Mouse (Mus musculus) heart, embryonic 14.5 days (tissue): ENCODE results near the gene C9. TPM values are rescaled to one million over a fixed set of nuclear protein-coding genes. Genes with fewer than 3 reads are reported as not detected.
A peak's percentile ranks its signal among the peaks of the same experiment; 100 is the strongest.

ENCODE experiments used
- ATAC-seq: fragments of 200-750 bp; cut with Nextera tagmentation; 2 replicates; pipeline ENCODE4 v1.8.0; 2017; ENCODE audit warnings: low read depth, moderate TSS enrichment; ENCODE audit not compliant: insufficient number of reproducible peaks, insufficient read depth, low FRiP score
- H3K27ac ChIP-seq, 2 experiments: fragments of 200-500 bp in 1 of 2; fragments of 300-500 bp in 1 of 2; sonication (generic) in 1 of 2; replicated peaks in 1 of 2; 2 replicates each; pipeline ENCODE4 v1.5.1; 2012 to 2014; ENCODE audit warnings: low read depth in 2 of 2, low read length in 2 of 2, control low read depth in 1 of 2, mild to moderate bottlenecking in 1 of 2, mixed read lengths in 1 of 2; ENCODE audit not compliant: control insufficient read depth in 1 of 2, insufficient read depth in 1 of 2
- H3K27me3 ChIP-seq: fragments of 300-500 bp; sonication (generic); 2 replicates; pipeline ENCODE4 v1.6.1; 2014; ENCODE audit warnings: mild to moderate bottlenecking, low read length, control low read depth; ENCODE audit not compliant: control insufficient read depth, insufficient read depth
- H3K36me3 ChIP-seq: fragments of 300-500 bp; sonication (generic); 2 replicates; pipeline ENCODE4 v1.6.1; 2014; ENCODE audit warnings: mild to moderate bottlenecking, control low read depth, low read length, mixed read lengths; ENCODE audit not compliant: control insufficient read depth, insufficient read depth
- H3K4me1 ChIP-seq, 2 experiments: fragments of 200-500 bp in 1 of 2; fragments of 300-500 bp in 1 of 2; sonication (generic) in 1 of 2; 2 replicates each; pipeline ENCODE4 v1.6.1; 2012 to 2014; ENCODE audit warnings: low read length in 2 of 2, control low read depth in 1 of 2, mixed read lengths in 1 of 2; ENCODE audit not compliant: control insufficient read depth in 2 of 2, insufficient read depth in 2 of 2
- H3K4me2 ChIP-seq: fragments of 300-500 bp; sonication (generic); 2 replicates; pipeline ENCODE4 v1.6.1; 2014; ENCODE audit warnings: mild to moderate bottlenecking, low read length
- H3K4me3 ChIP-seq, 2 experiments: fragments of 200-500 bp in 1 of 2; fragments of 300-500 bp in 1 of 2; sonication (generic) in 1 of 2; 2 replicates each; pipeline ENCODE4 v1.5.1; 2012 to 2014; ENCODE audit warnings: low read length in 2 of 2, mild to moderate bottlenecking in 2 of 2, control low read depth in 1 of 2, low read depth in 1 of 2, moderate library complexity in 1 of 2; ENCODE audit not compliant: control insufficient read depth in 1 of 2, insufficient read depth in 1 of 2
- H3K9ac ChIP-seq: fragments of 300-500 bp; sonication (generic); 2 replicates; pipeline ENCODE4 v1.6.1; 2014; ENCODE audit warnings: mild to moderate bottlenecking, low read length
- H3K9me3 ChIP-seq: fragments of 300-500 bp; sonication (generic); 2 replicates; pipeline ENCODE4 v1.6.1; 2016; ENCODE audit warnings: low read length, control low read depth; ENCODE audit not compliant: control insufficient read depth
- WGBS: fragments of 180-500 bp; shearing (Covaris S2); extraction: QIAGEN DNeasy Blood & Tissue Kit; methylation state at CpG from one replicate; pipeline ENCODE4 v1.1.7; 2014; 5-methylcytosine and 5-hydroxymethylcytosine counted together
- polyA plus RNA-seq: library from polyadenylated mRNA; unstranded; fragments of >200 nt; fragmentation: Nextera tagmentation; extraction: Ambion mirVana; gene quantifications from 2 replicates; pipeline ENCODE4 v1.2.1, GENCODE M21; 2014

The C9 gene
- polyA plus RNA-seq, 1 experiment from 2014 or later, result not detected

DNA sequence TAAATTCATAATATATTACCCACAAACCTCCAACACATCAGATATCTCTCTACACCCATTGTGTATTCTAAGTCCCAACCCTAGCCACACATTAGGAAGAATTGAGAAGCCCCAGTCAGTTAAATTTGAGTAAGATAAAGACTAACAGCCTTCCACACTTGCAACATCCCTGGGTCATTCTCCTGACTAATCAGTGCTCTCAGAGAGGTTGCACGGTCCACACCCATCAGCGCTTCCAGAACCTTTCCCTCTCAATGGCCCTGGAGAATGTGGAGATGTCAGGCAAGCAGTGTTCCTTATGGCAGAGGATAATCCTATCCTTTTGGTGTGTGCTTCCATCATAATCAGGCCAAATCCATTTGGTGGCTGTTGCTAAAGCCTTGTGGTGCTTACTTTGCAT, 675 bp upstream of the C9 start:
- H3K36me3 ChIP-seq, result no peaks in the 10 kb centered on the region
- WGBS, result 66% methylated on average over 2 of the region's 2 CpGs
- ATAC-seq, result no peak
- no peak overlapping the region for H3K27ac ChIP-seq
- H3K4me1 ChIP-seq, result peaks cover 5 to 6% of the 10 kb centered on the region in 2 experiments; a peak in 3 of 4 replicates
- H3K4me3 ChIP-seq, result no peak overlapping the region
- H3K9me3 ChIP-seq, result no peaks in the 10 kb centered on the region
- no peak overlapping the region for H3K9ac ChIP-seq
- no peak overlapping the region for H3K4me2 ChIP-seq
- no peaks in the 10 kb centered on the region for H3K27me3 ChIP-seq

DNA sequence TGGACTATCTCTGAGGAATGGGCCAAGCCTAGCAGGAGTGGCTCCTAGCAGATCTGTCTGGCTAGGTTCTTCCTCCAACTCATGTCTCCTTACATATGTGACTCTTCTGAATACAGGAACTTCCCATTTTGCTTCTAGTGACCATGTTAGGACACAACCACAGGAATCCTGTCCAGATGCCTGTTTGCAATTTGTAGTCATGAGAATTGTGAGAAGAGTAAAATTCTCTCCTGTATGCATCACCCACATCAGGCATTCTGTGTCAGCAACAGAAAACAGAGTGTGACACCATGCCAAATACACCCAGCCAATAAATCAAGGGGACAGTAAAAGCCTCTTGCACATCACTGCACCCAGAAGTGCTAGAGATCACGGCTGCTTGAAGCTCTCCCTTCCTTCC, 1.1 kb downstream of the C9 start:
- no peaks in the 10 kb centered on the region for H3K9me3 ChIP-seq
- no peak for ATAC-seq
- peaks cover 5 to 6% of the 10 kb centered on the region in 2 experiments; a peak in 3 of 4 replicates for H3K4me1 ChIP-seq
- WGBS, result 86% methylated on average over 1 of the region's 1 CpGs
- H3K27ac ChIP-seq, result no peak overlapping the region
- no peak overlapping the region for H3K4me2 ChIP-seq
- H3K36me3 ChIP-seq, result no peaks in the 10 kb centered on the region
- no peaks in the 10 kb centered on the region for H3K27me3 ChIP-seq
- H3K4me3 ChIP-seq, result no peak overlapping the region
- H3K9ac ChIP-seq, result no peak overlapping the region

DNA sequence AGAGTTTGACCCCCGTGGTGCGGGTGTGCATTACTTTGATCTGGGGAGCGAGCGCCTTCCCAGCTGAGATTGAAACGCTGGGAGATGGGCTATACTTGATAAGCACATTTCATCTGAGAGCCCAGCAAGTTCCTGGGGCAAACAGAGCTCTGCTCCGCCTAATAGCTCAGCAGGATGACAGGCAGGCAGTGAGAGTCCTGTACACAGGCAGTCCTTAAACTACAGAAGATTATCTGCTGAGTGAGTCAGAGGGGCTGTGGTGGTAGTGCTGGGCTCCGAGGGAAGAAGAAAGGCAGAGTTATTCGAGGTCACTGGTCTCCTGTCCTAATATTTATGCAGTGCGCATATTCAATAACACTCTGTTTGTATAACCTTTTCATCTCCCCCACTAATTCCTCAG, 3.8 kb downstream of the C9 start:
- H3K9ac ChIP-seq, result 0 out of 2 replicates have a peak overlapping the region, but pooled peaks have one; percentile 18
- H3K4me2 ChIP-seq, result peak overlapping the region; percentile 37; the same call in 1 of the 2 replicates
- WGBS, result 19% methylated on average over 9 of the region's 9 CpGs
- peaks cover 5 to 6% of the 10 kb centered on the region in 2 experiments; a peak in 3 of 4 replicates for H3K4me1 ChIP-seq
- no peaks in the 10 kb centered on the region for H3K27me3 ChIP-seq
- H3K27ac ChIP-seq, result no peak overlapping the region
- H3K4me3 ChIP-seq, result no peak overlapping the region
- no peaks in the 10 kb centered on the region for H3K9me3 ChIP-seq
- H3K36me3 ChIP-seq, result no peaks in the 10 kb centered on the region
- ATAC-seq, result no peak

DNA sequence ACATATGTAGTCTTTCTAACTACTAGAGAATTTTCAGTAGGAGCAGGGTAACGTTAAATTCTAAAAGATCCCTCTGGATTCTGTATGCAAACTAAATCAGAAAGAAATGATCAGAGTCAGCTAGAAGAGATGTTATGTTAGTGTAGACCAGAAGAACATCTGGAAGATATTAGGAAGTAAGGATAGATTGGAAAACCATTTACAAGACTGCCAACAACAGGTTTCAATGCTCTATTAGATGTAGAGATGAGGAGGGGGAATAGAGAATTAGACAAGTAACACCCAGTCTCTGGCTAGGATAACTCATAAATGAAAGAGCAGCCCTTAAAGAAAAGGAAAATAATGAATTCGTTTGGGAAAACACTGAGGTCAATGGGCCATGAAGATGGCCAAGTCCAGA, 9.3 kb downstream of the C9 start:
- Histone ChIP-seq H3K27ac (no peak overlapping the region), H3K4me2 (no peak overlapping the region), H3K4me3 (no peak overlapping the region), H3K36me3 (no peaks in the 10 kb centered on the region), H3K27me3 (no peaks in the 10 kb centered on the region), H3K9me3 (no peaks in the 10 kb centered on the region), H3K9ac (no peak overlapping the region), H3K4me1 (no peaks in the 10 kb centered on the region)
- 61% methylated on average over 2 of the region's 2 CpGs for WGBS
- ATAC-seq, result no peak

DNA sequence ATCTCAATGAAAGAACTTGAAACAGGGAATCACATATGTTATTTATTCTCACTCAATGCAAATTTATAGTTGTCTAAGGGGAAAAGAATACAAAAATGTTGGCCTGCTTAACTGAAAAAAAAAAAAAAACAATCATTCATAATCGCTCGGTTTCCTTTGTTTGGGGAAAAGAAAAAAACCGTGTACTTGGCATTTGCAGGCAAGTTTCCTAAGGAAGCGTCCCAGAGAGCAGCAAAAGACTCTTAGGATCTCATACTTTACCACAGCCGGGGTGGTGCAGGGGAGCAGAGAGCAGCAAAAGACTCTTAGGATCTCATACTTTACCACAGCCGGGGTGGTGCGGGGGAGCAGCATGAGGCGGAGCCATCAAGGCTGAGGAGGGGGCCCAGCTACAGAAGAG, 16.3 kb downstream of the C9 start:
- no peaks in the 10 kb centered on the region for H3K9me3 ChIP-seq
- no peaks in the 10 kb centered on the region for H3K4me1 ChIP-seq
- no peaks in the 10 kb centered on the region for H3K27me3 ChIP-seq
- 67% methylated on average over 8 of the region's 8 CpGs for WGBS
- ATAC-seq, result no peak
- H3K9ac ChIP-seq, result no peak overlapping the region
- no peak overlapping the region for H3K4me3 ChIP-seq
- H3K27ac ChIP-seq, result no peak overlapping the region
- no peak overlapping the region for H3K4me2 ChIP-seq
- H3K36me3 ChIP-seq, result no peaks in the 10 kb centered on the region

DNA sequence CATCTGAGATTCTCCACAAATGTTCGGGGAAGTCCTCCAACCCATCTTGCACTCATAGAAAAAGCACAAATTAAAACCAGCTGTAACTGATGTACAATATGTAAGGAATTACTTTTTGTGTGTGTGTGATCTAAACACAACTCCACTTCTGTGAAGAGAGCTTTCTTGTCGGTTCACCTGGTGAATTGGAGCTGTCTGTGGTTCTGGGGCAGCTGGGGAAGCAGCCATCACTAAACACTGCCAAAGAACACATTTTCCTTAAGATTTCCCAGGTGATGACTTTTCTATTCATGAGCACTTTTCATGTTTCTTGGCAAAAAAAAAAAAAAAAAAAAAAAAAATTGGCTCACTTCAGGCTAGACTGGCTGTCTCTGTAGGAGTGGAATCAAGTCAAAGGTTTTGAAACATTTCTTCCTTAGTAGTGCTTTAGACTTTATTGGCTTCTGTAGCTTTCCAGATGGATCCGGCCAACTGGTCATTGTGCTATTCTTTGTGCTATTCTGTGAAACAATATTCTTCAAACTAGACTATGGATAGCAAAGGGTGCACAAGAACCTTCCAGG, 18.3 kb downstream of the C9 start:
- Histone ChIP-seq H3K27me3 (no peaks in the 10 kb centered on the region), H3K9me3 (no peaks in the 10 kb centered on the region), H3K36me3 (no peaks in the 10 kb centered on the region), H3K9ac (no peak overlapping the region), H3K27ac (no peak overlapping the region), H3K4me3 (no peak overlapping the region), H3K4me1 (no peaks in the 10 kb centered on the region), H3K4me2 (no peak overlapping the region)
- no peak for ATAC-seq
- WGBS, result 86% methylated on average over 3 of the region's 3 CpGs

DNA sequence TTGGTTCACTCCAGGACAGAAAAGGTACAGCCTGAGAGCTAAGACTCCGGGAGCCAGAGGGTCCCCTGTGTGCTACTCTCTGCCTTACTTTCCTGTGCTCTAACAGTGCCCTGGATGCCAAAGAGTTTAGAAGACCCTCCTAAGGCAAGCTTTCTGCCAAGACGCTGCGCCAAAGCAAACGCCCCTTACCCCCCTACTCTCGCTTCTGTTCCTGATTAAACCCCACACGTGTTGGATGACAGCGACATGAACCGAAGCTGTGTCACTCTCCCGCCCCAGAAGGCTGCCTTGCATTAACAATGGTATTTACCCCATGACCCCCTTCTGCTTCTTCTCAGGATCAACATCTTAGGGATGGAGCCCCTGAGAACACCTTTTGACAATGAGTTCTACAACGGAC, 21.9 kb downstream of the C9 start:
- 72% methylated on average over 10 of the region's 10 CpGs for WGBS
- Histone ChIP-seq H3K9ac (no peak overlapping the region), H3K27ac (no peak overlapping the region), H3K27me3 (no peaks in the 10 kb centered on the region), H3K4me2 (no peak overlapping the region), H3K4me3 (no peak overlapping the region), H3K36me3 (no peaks in the 10 kb centered on the region), H3K4me1 (no peaks in the 10 kb centered on the region), H3K9me3 (no peaks in the 10 kb centered on the region)
- ATAC-seq, result no peak

DNA sequence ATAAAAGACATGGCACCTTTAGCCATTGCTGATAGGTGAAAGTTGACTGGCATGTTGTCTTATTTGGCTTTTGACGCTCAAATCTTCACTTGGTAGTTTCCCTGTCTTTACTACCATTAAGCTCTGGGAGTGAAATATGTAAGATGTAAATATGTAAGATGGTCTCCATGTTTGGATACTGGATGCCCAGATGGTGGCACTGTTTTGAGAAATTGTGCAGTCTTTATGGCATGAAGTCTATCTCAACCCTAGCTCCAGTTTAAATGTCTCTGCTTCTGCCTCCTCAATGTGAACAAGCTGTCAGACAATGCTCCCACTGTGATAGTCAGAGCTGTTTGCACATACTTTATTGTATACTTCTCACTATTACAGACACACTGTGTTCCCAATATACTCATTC, 23.7 kb downstream of the C9 start:
- no peaks in the 10 kb centered on the region for H3K9me3 ChIP-seq
- no peaks in the 10 kb centered on the region for H3K36me3 ChIP-seq
- H3K4me3 ChIP-seq, result no peak overlapping the region
- no peak for ATAC-seq
- 87% methylated on average over 1 of the region's 1 CpGs for WGBS
- no peaks in the 10 kb centered on the region for H3K27me3 ChIP-seq
- no peak overlapping the region for H3K9ac ChIP-seq
- H3K4me2 ChIP-seq, result no peak overlapping the region
- no peaks in the 10 kb centered on the region for H3K4me1 ChIP-seq
- H3K27ac ChIP-seq, result no peak overlapping the region
